Mouse (Mus musculus): Measurements from ENCODE around the gene Itpk1. TPM values are rescaled to one million over a fixed set of nuclear protein-coding genes. Genes with fewer than 3 reads are reported as not detected.

The Itpk1 gene
- polyA plus RNA-seq, 1 experiment: 32.3 TPM

DNA sequence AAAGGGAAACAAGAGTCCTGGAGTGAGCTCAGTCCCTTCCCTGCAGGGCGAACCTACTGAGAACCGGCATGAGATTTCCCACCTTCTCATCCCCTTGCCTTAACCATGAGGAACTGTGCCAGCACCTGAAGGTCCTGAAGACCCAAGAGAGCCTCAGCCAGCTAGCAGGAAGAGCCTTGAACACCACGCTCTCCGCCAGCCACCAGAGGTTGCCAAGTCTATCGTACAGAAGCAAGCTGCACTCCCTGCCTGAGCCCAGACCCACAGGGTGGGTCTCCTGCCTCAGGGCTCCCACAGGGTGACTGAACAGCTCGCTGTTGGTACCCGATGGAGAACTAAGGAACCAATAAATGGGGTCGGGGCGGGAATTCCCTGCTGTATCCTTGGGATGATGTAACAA is 86.6 kb downstream of the Itpk1 start:
- DNase-seq (ENCODE audit: low read depth): no peak
- TF ChIP-seq CTCF (IDR thresholded peaks at IDR 0.05; ENCODE audit: borderline replicate concordance, extremely low read depth, insufficient read depth, insufficient read length) (no peak), POLR2A (IDR thresholded peaks at IDR 0.05; ENCODE audit: borderline replicate concordance, extremely low read depth, insufficient read depth, insufficient read length, poor library complexity, severe bottlenecking) (no peak)

DNA sequence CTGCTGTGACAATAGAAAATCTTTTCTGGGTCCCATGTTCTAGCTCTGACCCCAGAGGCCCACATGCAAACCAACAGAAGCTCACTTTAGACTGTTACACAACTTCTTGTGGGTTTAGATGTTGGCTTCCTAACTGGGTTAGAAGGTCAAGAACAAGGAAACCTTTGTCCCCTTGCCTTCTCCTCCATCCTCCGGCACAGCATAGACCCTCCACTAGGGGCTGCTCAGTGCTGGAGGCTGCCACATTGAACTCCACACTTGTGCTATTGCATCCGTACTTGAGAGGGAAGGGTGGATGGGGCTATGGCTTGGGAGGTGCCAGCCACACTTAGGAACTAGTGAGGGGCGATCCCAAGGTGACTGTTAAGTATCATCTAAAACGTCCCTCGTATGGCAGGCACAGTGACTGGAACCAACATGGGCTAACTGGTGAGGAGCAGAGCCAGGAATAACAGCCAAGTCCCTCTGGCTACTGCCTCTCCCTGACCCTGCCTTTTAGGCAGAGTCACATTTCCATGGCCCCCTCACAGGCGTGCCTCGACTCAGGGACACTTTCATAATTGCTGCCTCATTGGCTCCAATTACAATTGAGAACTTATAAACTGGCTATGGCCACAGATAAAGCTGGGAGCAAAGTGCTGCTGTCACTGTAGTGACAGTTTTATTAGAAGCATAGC is 87.7 kb downstream of the Itpk1 start:
- TF ChIP-seq CTCF (IDR thresholded peaks at IDR 0.05; ENCODE audit: borderline replicate concordance, extremely low read depth, insufficient read depth, insufficient read length): peak; percentile 51; the same call in 1 of the 2 replicates
- no peak for TF ChIP-seq POLR2A (IDR thresholded peaks at IDR 0.05; ENCODE audit: borderline replicate concordance, extremely low read depth, insufficient read depth, insufficient read length, poor library complexity, severe bottlenecking)

GRCm38 (mm10) chr12:102616201-102616600 is 88.5 kb downstream of the Itpk1 start:
- no peak for DNase-seq (ENCODE audit: low read depth)
- TF ChIP-seq POLR2A (IDR thresholded peaks at IDR 0.05; ENCODE audit: borderline replicate concordance, extremely low read depth, insufficient read depth, insufficient read length, poor library complexity, severe bottlenecking) (no peak), CTCF (IDR thresholded peaks at IDR 0.05; ENCODE audit: borderline replicate concordance, extremely low read depth, insufficient read depth, insufficient read length) (no peak)

More for the DNA sequence above, 87.7 kb downstream of the Itpk1 start:
- no peak for DNase-seq (ENCODE audit: low read depth)

DNA sequence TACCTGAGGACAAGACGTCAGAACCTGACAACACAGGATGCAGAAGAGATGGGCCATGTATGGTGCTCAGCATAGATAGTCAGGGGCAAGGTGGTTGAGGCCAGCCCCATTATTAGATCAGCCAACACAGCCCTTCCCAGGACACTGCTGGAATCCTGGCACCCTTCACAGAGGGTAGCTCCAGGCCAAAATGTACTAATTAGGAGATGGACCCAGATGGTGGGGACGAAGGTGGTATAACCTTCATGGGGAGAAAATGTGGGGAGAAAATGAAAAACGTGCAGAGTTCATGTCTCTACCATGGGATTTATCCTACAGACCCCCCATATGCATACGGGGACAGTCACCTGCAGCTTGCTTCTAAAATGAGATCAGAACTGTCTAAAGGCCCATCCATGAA is 91.3 kb downstream of the Itpk1 start:
- no peak for TF ChIP-seq POLR2A (IDR thresholded peaks at IDR 0.05; ENCODE audit: borderline replicate concordance, extremely low read depth, insufficient read depth, insufficient read length, poor library complexity, severe bottlenecking)
- TF ChIP-seq CTCF (IDR thresholded peaks at IDR 0.05; ENCODE audit: borderline replicate concordance, extremely low read depth, insufficient read depth, insufficient read length): no peak
- no peak for DNase-seq (ENCODE audit: low read depth)

DNA sequence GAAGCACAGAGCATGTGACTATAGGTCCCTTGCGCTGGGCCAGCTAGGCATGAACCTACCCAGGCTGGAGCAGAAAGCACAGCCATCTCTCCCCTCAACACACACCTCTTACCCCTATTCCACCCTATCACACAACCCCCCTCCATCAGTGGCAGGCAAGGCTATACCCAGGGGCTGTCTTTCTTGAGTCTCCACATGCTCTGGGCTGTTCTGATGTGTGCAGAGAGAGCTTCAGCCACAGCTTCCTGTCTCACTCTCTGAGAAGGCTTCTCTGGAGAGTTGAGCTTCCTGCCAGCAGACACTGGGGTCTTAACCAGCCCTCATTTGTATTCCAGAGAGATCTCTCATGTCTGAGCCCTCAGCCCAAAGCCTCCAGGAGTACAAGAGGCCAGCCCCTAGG is 92.3 kb downstream of the Itpk1 start:
- DNase-seq (ENCODE audit: low read depth): no peak
- TF ChIP-seq POLR2A (IDR thresholded peaks at IDR 0.05; ENCODE audit: borderline replicate concordance, extremely low read depth, insufficient read depth, insufficient read length, poor library complexity, severe bottlenecking) (no peak), CTCF (IDR thresholded peaks at IDR 0.05; ENCODE audit: borderline replicate concordance, extremely low read depth, insufficient read depth, insufficient read length) (no peak)

- TF ChIP-seq CTCF (IDR thresholded peaks at IDR 0.05; ENCODE audit: borderline replicate concordance, extremely low read depth, insufficient read depth, insufficient read length) (no peak), POLR2A (IDR thresholded peaks at IDR 0.05; ENCODE audit: borderline replicate concordance, extremely low read depth, insufficient read depth, insufficient read length, poor library complexity, severe bottlenecking) (no peak)
- DNase-seq (ENCODE audit: low read depth): no peak
Observed at GRCm38 (mm10) chr12:102610927-102611326, 93.8 kb downstream of the Itpk1 start.

- TF ChIP-seq CTCF (IDR thresholded peaks at IDR 0.05; ENCODE audit: borderline replicate concordance, extremely low read depth, insufficient read depth, insufficient read length) (no peak), POLR2A (IDR thresholded peaks at IDR 0.05; ENCODE audit: borderline replicate concordance, extremely low read depth, insufficient read depth, insufficient read length, poor library complexity, severe bottlenecking) (no peak)
Observed at GRCm38 (mm10) chr12:102607808-102608517, 96.8 kb downstream of the Itpk1 start.

GRCm38 (mm10) chr12:102607066-102607465 is 97.7 kb downstream of the Itpk1 start:
- DNase-seq (ENCODE audit: low read depth): no peak
- TF ChIP-seq CTCF (IDR thresholded peaks at IDR 0.05; ENCODE audit: borderline replicate concordance, extremely low read depth, insufficient read depth, insufficient read length): no peak
- no peak for TF ChIP-seq POLR2A (IDR thresholded peaks at IDR 0.05; ENCODE audit: borderline replicate concordance, extremely low read depth, insufficient read depth, insufficient read length, poor library complexity, severe bottlenecking)

More at GRCm38 (mm10) chr12:102607808-102608517, 96.8 kb downstream of the Itpk1 start:
- DNase-seq (ENCODE audit: low read depth): no peak

DNA sequence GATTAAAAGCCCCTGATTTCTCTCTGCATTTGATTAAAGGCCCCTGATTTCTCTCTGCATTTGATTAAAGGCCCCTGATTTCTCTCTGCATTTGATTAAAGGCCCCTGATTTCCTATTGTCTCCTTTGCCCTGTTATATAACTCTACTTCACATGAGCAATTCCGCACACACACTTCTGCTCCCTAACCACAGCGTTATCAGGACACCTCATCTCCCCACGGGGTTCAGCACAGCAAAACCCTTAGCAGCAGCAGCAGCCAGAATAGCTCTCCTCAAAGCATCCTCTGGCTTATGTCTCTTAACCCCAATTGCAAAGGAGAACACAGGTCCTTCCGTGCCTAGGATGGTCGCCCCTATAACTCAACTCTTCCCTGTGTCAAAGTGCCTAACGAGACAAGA is 99.1 kb downstream of the Itpk1 start:
- no peak for DNase-seq (ENCODE audit: low read depth)
- no peak for TF ChIP-seq CTCF (IDR thresholded peaks at IDR 0.05; ENCODE audit: borderline replicate concordance, extremely low read depth, insufficient read depth, insufficient read length)
- TF ChIP-seq POLR2A (IDR thresholded peaks at IDR 0.05; ENCODE audit: borderline replicate concordance, extremely low read depth, insufficient read depth, insufficient read length, poor library complexity, severe bottlenecking): no peak

DNA sequence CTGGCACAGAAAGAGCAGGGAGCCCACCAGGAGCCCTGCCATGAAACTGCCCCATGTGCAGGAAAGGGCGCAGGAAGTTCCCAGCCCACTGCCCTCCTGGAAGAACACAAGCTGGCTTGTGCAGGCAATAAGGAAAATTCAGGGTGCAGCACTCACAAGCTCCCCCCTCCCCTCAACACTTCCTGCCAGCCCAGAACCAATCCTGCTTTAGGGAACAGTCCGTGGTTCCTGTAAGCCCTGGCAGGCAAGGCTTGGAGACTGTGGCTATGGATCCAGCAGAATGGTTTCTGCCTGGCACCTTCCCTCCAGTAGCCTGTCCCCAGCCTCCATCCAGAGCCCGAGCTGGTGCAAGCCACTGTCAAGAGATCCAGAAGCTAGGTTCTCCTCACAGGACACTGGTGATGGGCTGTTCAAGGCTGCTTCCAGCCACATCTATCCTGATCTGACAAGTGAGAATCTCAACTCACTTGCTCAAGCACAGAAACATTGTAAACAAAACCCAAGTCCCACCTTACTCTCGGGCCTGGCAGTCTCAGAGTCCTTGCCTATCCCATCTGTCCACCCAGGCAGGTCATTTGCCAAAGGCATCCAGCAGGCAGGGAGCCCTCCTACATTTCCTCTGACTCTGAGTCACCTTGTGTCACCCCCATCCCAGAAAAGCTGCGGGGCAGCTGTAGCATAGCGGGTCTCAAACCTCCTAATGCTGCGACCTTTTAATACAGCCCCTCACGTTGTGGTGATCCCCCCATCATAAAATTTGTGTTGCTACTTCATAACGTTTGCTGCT is 102.3 kb downstream of the Itpk1 start:
- TF ChIP-seq CTCF (IDR thresholded peaks at IDR 0.05; ENCODE audit: borderline replicate concordance, extremely low read depth, insufficient read depth, insufficient read length) (no peak), POLR2A (IDR thresholded peaks at IDR 0.05; ENCODE audit: borderline replicate concordance, extremely low read depth, insufficient read depth, insufficient read length, poor library complexity, severe bottlenecking) (no peak)
- no peak for DNase-seq (ENCODE audit: low read depth)

DNA sequence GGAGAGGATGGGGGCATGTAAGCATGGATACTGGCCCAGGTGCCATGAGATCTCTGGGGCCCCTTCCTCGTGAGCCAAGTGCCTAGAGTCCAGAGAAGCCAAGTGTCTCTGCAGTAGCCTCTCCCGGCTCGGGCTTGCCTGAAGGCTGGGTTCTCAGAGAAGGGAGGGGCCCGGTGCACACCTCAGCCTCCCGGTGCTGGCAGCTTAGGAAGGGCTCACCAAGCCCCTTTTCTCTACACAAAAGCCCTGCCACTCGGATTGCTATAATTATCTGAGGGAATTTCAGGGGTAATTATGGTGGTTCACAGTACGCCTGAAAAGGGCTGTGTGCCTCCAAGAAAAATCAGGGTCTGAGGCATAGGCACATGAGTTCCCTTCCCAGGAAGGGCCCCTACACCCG is 102.9 kb downstream of the Itpk1 start:
- TF ChIP-seq POLR2A (IDR thresholded peaks at IDR 0.05; ENCODE audit: borderline replicate concordance, extremely low read depth, insufficient read depth, insufficient read length, poor library complexity, severe bottlenecking): no peak
- no peak for TF ChIP-seq CTCF (IDR thresholded peaks at IDR 0.05; ENCODE audit: borderline replicate concordance, extremely low read depth, insufficient read depth, insufficient read length)
- peak; percentile 79 for DNase-seq (ENCODE audit: low read depth)
